Mouse (Mus musculus): Measurements from ENCODE around the gene 1700069L16Rik.

The 1700069L16Rik gene

GRCm38 (mm10) chr5:113735023-113735344, 10.4 kb upstream of the 1700069L16Rik start:
- in situ Hi-C loops (cut with MboI, MseI) = no loop called here

GRCm38 (mm10) chr5:113734376-113734775, 9.8 kb upstream of the 1700069L16Rik start:
- in situ Hi-C loops (cut with MboI, MseI) = loop anchor here in 1 of 2 experiments (5.0 kb wide), 1 partner anchor 262 kb away; no protein-coding TSS in a partner anchor

GRCm38 (mm10) chr5:113732182-113732581, 7.6 kb upstream of the 1700069L16Rik start:
- in situ Hi-C loops (cut with MboI, MseI) = loop anchor here in 1 of 2 experiments (5.0 kb wide), 1 partner anchor 260 kb away; no protein-coding TSS in a partner anchor

- in situ Hi-C loops (cut with MboI, MseI) = loop anchor here in 1 of 2 experiments (5.0 kb wide), 1 partner anchor 259 kb away; no protein-coding TSS in a partner anchor
These were observed 6.6 kb upstream of the 1700069L16Rik start for GRCm38 (mm10) chr5:113731174-113731573.

GRCm38 (mm10) chr5:113730641-113731121, 6.1 kb upstream of the 1700069L16Rik start:
- in situ Hi-C loops (cut with MboI, MseI) = loop anchor here in 1 of 2 experiments (5.0 kb wide), 1 partner anchor 258 kb away; no protein-coding TSS in a partner anchor

GRCm38 (mm10) chr5:113728691-113729090, 4.1 kb upstream of the 1700069L16Rik start:
- in situ Hi-C loops (cut with MboI, MseI) = loop anchor here (5.0 kb wide), 3 partner anchors 141 to 351 kb away; no protein-coding TSS in a partner anchor

GRCm38 (mm10) chr5:113728011-113728410, 3.4 kb upstream of the 1700069L16Rik start:
- in situ Hi-C loops (cut with MboI, MseI) = loop anchor here (5.0 kb wide), 3 partner anchors 141 to 351 kb away; no protein-coding TSS in a partner anchor

GRCm38 (mm10) chr5:113727238-113727637, 2.7 kb upstream of the 1700069L16Rik start:
- in situ Hi-C loops (cut with MboI, MseI) = loop anchor here (5.0 kb wide), 3 partner anchors 140 to 350 kb away; no protein-coding TSS in a partner anchor

GRCm38 (mm10) chr5:113726618-113727017, 2.0 kb upstream of the 1700069L16Rik start:
- in situ Hi-C loops (cut with MboI, MseI) = loop anchor here (5.0 kb wide), 3 partner anchors 139 to 349 kb away; no protein-coding TSS in a partner anchor

- in situ Hi-C loops (cut with MboI, MseI) = loop anchor here (5.0 kb wide), 3 partner anchors 138 to 348 kb away; no protein-coding TSS in a partner anchor
These were observed 845 bp upstream of the 1700069L16Rik start for GRCm38 (mm10) chr5:113725417-113725816.

- in situ Hi-C loops (cut with MboI, MseI) = loop anchor here in 1 of 2 experiments (5.0 kb wide), 1 partner anchor 346 kb away; no protein-coding TSS in a partner anchor
These were observed 870 bp downstream of the 1700069L16Rik start for GRCm38 (mm10) chr5:113723567-113724237.

- in situ Hi-C loops (cut with MboI, MseI) = loop anchor here in 1 of 2 experiments (5.0 kb wide), 1 partner anchor 345 kb away; no protein-coding TSS in a partner anchor
These were observed 2.2 kb downstream of the 1700069L16Rik start for GRCm38 (mm10) chr5:113722224-113723013.

- in situ Hi-C loops (cut with MboI, MseI) = loop anchor here in 1 of 2 experiments (5.0 kb wide), 1 partner anchor 142 kb away; no protein-coding TSS in a partner anchor
These were observed 5.3 kb downstream of the 1700069L16Rik start for GRCm38 (mm10) chr5:113719221-113719661.

- in situ Hi-C loops (cut with MboI, MseI) = loop anchor here in 1 of 2 experiments (5.0 kb wide), 1 partner anchor 139 kb away; no protein-coding TSS in a partner anchor
These were observed 7.8 kb downstream of the 1700069L16Rik start for GRCm38 (mm10) chr5:113716581-113717388.

- in situ Hi-C loops (cut with MboI, MseI) = no loop called here
These were observed 11.7 kb downstream of the 1700069L16Rik start for GRCm38 (mm10) chr5:113712861-113713260.

- in situ Hi-C loops (cut with MboI, MseI) = no loop called here
These were observed 20.6 kb downstream of the 1700069L16Rik start for GRCm38 (mm10) chr5:113703803-113704585.

GRCm38 (mm10) chr5:113700388-113701023, 24.1 kb downstream of the 1700069L16Rik start:
- in situ Hi-C loops (cut with MboI, MseI) = no loop called here

- in situ Hi-C loops (cut with MboI, MseI) = no loop called here
These were observed 30.2 kb downstream of the 1700069L16Rik start for GRCm38 (mm10) chr5:113694415-113694814.

GRCm38 (mm10) chr5:113694000-113694399, 30.6 kb downstream of the 1700069L16Rik start:
- in situ Hi-C loops (cut with MboI, MseI) = no loop called here
